Mouse (Mus musculus): ENCODE results near the gene Pou5f2. TPM values are rescaled to one million over a fixed set of nuclear protein-coding genes. Genes with fewer than 3 reads are reported as not detected.
A peak's percentile ranks its signal among the peaks of the same experiment; 100 is the strongest.

Pou5f2 gene
- polyA plus RNA-seq, 1 experiment from 2014 or later = not detected

DNA sequence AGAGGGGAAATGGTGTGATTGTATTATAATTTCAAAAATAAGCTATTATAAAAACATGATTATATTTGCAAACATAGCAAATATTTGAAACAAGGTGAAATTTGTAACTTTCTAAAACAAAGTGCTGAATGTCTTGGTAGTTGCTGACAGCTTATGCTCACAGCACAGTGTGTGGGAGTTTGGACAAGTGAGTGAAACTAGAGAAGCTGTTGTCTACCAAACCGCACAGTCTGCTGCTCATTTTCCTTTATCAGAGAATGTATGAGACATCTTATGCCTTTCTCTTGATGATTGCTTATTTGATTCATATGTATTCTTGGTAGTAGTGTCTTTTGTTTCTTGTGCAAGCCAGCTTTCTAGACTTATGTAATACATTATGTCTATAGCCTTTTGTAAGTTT is 12.5 kb downstream of the Pou5f2 start:
- H3K27me3 ChIP-seq = no peaks in the 10 kb centered on the region
- DNase-seq (ENCODE audit: low read depth, low spot score) (no peak), ATAC-seq (no peak)
- ChIA-PET CTCF (interaction anchor here (1.0 kb wide), 1 partner anchor 138 kb away, joined by 3 read pairs; no protein-coding TSS in a partner anchor), POLR2A (interaction anchor here (0.5 kb wide), 1 partner anchor 672 kb away, joined by 3 read pairs; no protein-coding TSS in a partner anchor)
- TF ChIP-seq CTCF (IDR thresholded peaks at IDR 0.05) = no peak
- in situ Hi-C loops (cut with MboI; ENCODE audit: low pct_unique_long_range_greater_than_20kb) = no loop called here

DNA sequence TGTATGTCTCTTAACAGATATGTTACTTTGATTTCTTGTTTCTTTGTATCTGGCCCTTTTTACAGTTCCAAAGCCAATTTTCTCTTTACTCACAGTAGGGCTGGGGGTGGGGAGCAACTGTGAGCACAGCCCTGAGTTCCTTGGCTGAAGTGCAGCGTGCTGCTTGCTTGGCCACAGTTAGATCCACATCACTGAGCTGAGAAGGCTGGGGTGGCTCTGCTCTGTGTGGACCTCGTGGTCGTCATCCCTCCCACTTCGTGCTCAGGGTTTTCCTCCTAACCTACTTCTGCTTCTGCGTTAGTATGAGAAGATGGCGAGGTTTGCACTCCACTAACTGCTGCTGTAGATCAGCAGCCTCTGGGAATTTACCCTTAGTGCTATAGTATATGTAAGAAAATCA is 18.5 kb downstream of the Pou5f2 start:
- DNase-seq (ENCODE audit: low read depth, low spot score) (no peak), ATAC-seq (peak; percentile 71)
- POLR2A ChIA-PET = no interaction called here
- CTCF ChIA-PET = no interaction called here
- in situ Hi-C loops (cut with MboI; ENCODE audit: low pct_unique_long_range_greater_than_20kb) = no loop called here
- H3K27me3 ChIP-seq = no peaks in the 10 kb centered on the region
- no peak for TF ChIP-seq CTCF (IDR thresholded peaks at IDR 0.05)

GRCm38 (mm10) chr13:78045116-78045515 is 20.4 kb downstream of the Pou5f2 start:
- no peaks in the 10 kb centered on the region for H3K27me3 ChIP-seq
- no peak for TF ChIP-seq CTCF (IDR thresholded peaks at IDR 0.05)
- in situ Hi-C loops (cut with MboI; ENCODE audit: low pct_unique_long_range_greater_than_20kb) = no loop called here
- ATAC-seq = no peak
- no peak for DNase-seq (ENCODE audit: low read depth, low spot score)
- CTCF ChIA-PET = interaction anchor here (1.8 kb wide), 1 partner anchor 62 kb away, joined by 4 read pairs; no protein-coding TSS in a partner anchor
- POLR2A ChIA-PET = no interaction called here

Other genes with a start within 250 kb of the Pou5f2 start
- 8.1 TPM for gene Nr2f1, start 174.9 kb downstream of the Pou5f2 start, polyA plus RNA-seq (2021)

All from Patski (cell line).